ENCODE assay signal across 8 mouse cellular contexts in the genomic region with DNA sequence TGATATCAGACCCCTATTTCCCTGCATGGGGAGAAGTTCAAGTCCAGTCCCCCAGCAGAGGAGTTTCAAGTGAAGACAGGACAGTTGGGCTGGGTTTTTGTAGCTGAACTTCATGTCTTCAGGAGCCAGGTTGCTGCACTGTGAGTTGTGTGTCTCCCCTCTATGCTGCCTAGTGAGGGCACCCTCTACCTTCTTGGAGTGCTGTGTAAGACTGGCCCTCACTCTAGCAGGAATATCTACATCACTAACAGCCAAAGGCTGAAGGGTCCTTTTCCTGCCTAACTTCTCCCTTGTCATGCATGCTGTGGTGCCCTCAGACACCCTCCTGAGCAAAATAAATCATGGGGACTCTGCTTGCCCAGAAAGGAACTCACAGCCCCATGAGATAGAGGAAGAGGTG. TPM values are rescaled to one million over a fixed set of nuclear protein-coding genes. Genes with fewer than 3 reads are reported as not detected.
DNase-seq lines count a peak whose midpoint lies in the region; ATAC-seq and TF ChIP-seq lines count a peak whose summit lies in the region.

No protein-coding gene starts in this region.

- H3K9me3 ChIP-seq in hindbrain, embryonic 10.5 days, result no peaks in the 10 kb centered on the region
- no peaks in the 10 kb centered on the region for H3K9me3 ChIP-seq in hindbrain, embryonic 11.5 days (ENCODE audit: control insufficient read depth, low read length)
- no peaks in the 10 kb centered on the region for H3K9me3 ChIP-seq in hindbrain, embryonic 15.5 days

- peaks cover 7% of the 10 kb centered on the region; the same call in 1 of the 2 replicates for H3K36me3 ChIP-seq in hindbrain, embryonic 10.5 days
- H3K36me3 ChIP-seq in hindbrain, embryonic 11.5 days (ENCODE audit: control insufficient read depth, insufficient read depth, low read length), result no peaks in the 10 kb centered on the region
- H3K36me3 ChIP-seq in hindbrain, embryonic 15.5 days, result no peaks in the 10 kb centered on the region
- no peaks in the 10 kb centered on the region for H3K36me3 ChIP-seq in myocyte (ENCODE audit: control insufficient read depth, insufficient read depth)

- no peak overlapping the region for H3K9ac ChIP-seq in hindbrain, embryonic 11.5 days (ENCODE audit: low read depth, low read length)
- no peak overlapping the region for H3K9ac ChIP-seq in hindbrain, embryonic 15.5 days

- no peak for ATAC-seq in hindbrain, embryonic 11.5 days (ENCODE audit: low FRiP score)
- no peak for ATAC-seq in hindbrain, embryonic 15.5 days (ENCODE audit: low FRiP score, low read depth)
- no peak for ATAC-seq in cerebellum, adult (ENCODE audit: insufficient number of reproducible peaks, low FRiP score, low TSS enrichment)

- DNase-seq in hindbrain, embryonic 10.5 days (ENCODE audit: low spot score), result no peak
- DNase-seq in hindbrain, embryonic 11.5 days (ENCODE audit: low spot score), result no peak
- peak; percentile 50 for DNase-seq in MN1 (ENCODE audit: low spot score)
- DNase-seq in layer of hippocampus, adult 9-11 months, result no peak
- no peak for DNase-seq in cerebellum, adult 11-12 months

- H3K27ac ChIP-seq in hindbrain, embryonic 10.5 days, result peak overlapping the region; percentile 23; the same call in 1 of the 2 replicates
- no peak overlapping the region for H3K27ac ChIP-seq in hindbrain, embryonic 11.5 days (ENCODE audit: low read depth, low read length)
- H3K27ac ChIP-seq in hindbrain, embryonic 15.5 days (replicated peaks), result peak overlapping the region; percentile 91; the same call in 1 of the 2 replicates

- no peak overlapping the region for H3K4me2 ChIP-seq in hindbrain, embryonic 11.5 days (replicated peaks; ENCODE audit: low read depth, low read length)
- H3K4me2 ChIP-seq in hindbrain, embryonic 15.5 days, result peak overlapping the region; percentile 95
- H3K4me2 ChIP-seq in myocyte (ENCODE audit: low read depth), result peak overlapping the region; percentile 90

- TF ChIP-seq POLR2A in myocyte (IDR thresholded peaks at IDR 0.05; ENCODE audit: insufficient read length, low read depth), result peak; percentile 34

- H3K4me3 ChIP-seq in hindbrain, embryonic 10.5 days, result peak overlapping the region; percentile 93
- H3K4me3 ChIP-seq in hindbrain, embryonic 11.5 days (ENCODE audit: low read depth, low read length), result no peak overlapping the region
- H3K4me3 ChIP-seq in hindbrain, embryonic 15.5 days, result peak overlapping the region; percentile 75; the same call in 1 of the 2 replicates
- peak overlapping the region; percentile 92 for H3K4me3 ChIP-seq in myocyte

- H3K4me1 ChIP-seq in hindbrain, embryonic 10.5 days (replicated peaks), result peaks cover 29% of the 10 kb centered on the region
- no peaks in the 10 kb centered on the region; the same call in 1 of the 2 replicates for H3K4me1 ChIP-seq in hindbrain, embryonic 11.5 days (replicated peaks; ENCODE audit: control insufficient read depth, insufficient read depth, low read length)
- peaks cover 29% of the 10 kb centered on the region for H3K4me1 ChIP-seq in hindbrain, embryonic 15.5 days (replicated peaks)

- no peak overlapping the region for H3ac ChIP-seq in myocyte (ENCODE audit: control insufficient read depth, insufficient read length)

- H3K79me2 ChIP-seq in myocyte (ENCODE audit: control insufficient read depth, insufficient read depth), result peaks cover 12% of the 10 kb centered on the region

- H3K27me3 ChIP-seq in hindbrain, embryonic 10.5 days (ENCODE audit: insufficient read depth, poor library complexity, severe bottlenecking), result peaks cover 4% of the 10 kb centered on the region; the same call in 1 of the 2 replicates
- H3K27me3 ChIP-seq in hindbrain, embryonic 11.5 days (ENCODE audit: control insufficient read depth, insufficient read depth, low read length), result no peaks in the 10 kb centered on the region
- H3K27me3 ChIP-seq in hindbrain, embryonic 15.5 days, result no peaks in the 10 kb centered on the region
- peaks cover 4% of the 10 kb centered on the region for H3K27me3 ChIP-seq in myocyte (ENCODE audit: control insufficient read depth, insufficient read depth, insufficient read length)

TF ChIP-seq in myocyte, 11 proteins besides CTCF, POLR2A, EP300 and RAD21:
- no peak for TF ChIP-seq SRF (IDR thresholded peaks at IDR 0.05; ENCODE audit: control insufficient read depth, insufficient read length, low read depth)
- no peak for TF ChIP-seq MYOG (IDR thresholded peaks at IDR 0.05; ENCODE audit: control insufficient read depth in 1 of 3, insufficient read depth in 1 of 3, insufficient read length in 2 of 3, low read depth in 2 of 3)
- TF ChIP-seq MAX (IDR thresholded peaks at IDR 0.05; ENCODE audit: low read depth), result no peak
- no peak for TF ChIP-seq REST (IDR thresholded peaks at IDR 0.05; ENCODE audit: insufficient read depth, insufficient read length)
- no peak for TF ChIP-seq USF1 (IDR thresholded peaks at IDR 0.05; ENCODE audit: low read depth)
- TF ChIP-seq POLR2AphosphoS2 (IDR thresholded peaks at IDR 0.05; ENCODE audit: insufficient read length, low read depth), result no peak

RNA-seq across cellular contexts. Expression of a gene that starts 1.1 kb away (rescaled TPM):
- polyA plus RNA-seq in hindbrain, embryonic 10.5 days (2016; fragmentation: Nextera tagmentation; extraction: Ambion mirVana), result 35.6 and 36.3 TPM in 2 replicates
- polyA plus RNA-seq in hindbrain, embryonic 11.5 days (2014; fragmentation: Nextera tagmentation; extraction: Ambion mirVana), result 35.2 and 36.4 TPM in 2 replicates
- polyA plus RNA-seq in hindbrain, embryonic 15.5 days (2015; fragmentation: Nextera tagmentation; extraction: Ambion mirVana), result 31.1 and 31.5 TPM in 2 replicates
- 13.7 TPM for polyA plus RNA-seq in myocyte (2012; fragmentation: generic; extraction: Trizol)

RNA-seq across cellular contexts. Expression of a gene that starts 5.0 kb away (rescaled TPM):
- 8.5 and 8.6 TPM in 2 replicates for polyA plus RNA-seq in hindbrain, embryonic 10.5 days (2016; fragmentation: Nextera tagmentation; extraction: Ambion mirVana)
- polyA plus RNA-seq in hindbrain, embryonic 11.5 days (2014; fragmentation: Nextera tagmentation; extraction: Ambion mirVana), result 4.3 and 4.5 TPM in 2 replicates
- polyA plus RNA-seq in hindbrain, embryonic 15.5 days (2015; fragmentation: Nextera tagmentation; extraction: Ambion mirVana), result 15.1 and 16.2 TPM in 2 replicates
- 1.9 TPM for polyA plus RNA-seq in myocyte (2012; fragmentation: generic; extraction: Trizol)

RNA-seq across cellular contexts. Expression of a gene that starts 8.0 kb away (rescaled TPM):
- polyA plus RNA-seq in hindbrain, embryonic 10.5 days (2016; fragmentation: Nextera tagmentation; extraction: Ambion mirVana), result not detected in 2 replicates
- polyA plus RNA-seq in hindbrain, embryonic 11.5 days (2014; fragmentation: Nextera tagmentation; extraction: Ambion mirVana), result not detected in 2 replicates
- not detected in 2 replicates for polyA plus RNA-seq in hindbrain, embryonic 15.5 days (2015; fragmentation: Nextera tagmentation; extraction: Ambion mirVana)
- polyA plus RNA-seq in myocyte (2012; fragmentation: generic; extraction: Trizol), result not detected

RNA-seq across cellular contexts. Expression of a gene that starts 21.0 kb away (rescaled TPM):
- not detected in 2 replicates for polyA plus RNA-seq in hindbrain, embryonic 10.5 days (2016; fragmentation: Nextera tagmentation; extraction: Ambion mirVana)
- not detected in 2 replicates for polyA plus RNA-seq in hindbrain, embryonic 11.5 days (2014; fragmentation: Nextera tagmentation; extraction: Ambion mirVana)
- polyA plus RNA-seq in hindbrain, embryonic 15.5 days (2015; fragmentation: Nextera tagmentation; extraction: Ambion mirVana), result not detected in 2 replicates
- polyA plus RNA-seq in myocyte (2012; fragmentation: generic; extraction: Trizol), result not detected

RNA-seq across cellular contexts. Expression of a gene that starts 50.0 kb away (rescaled TPM):
- polyA plus RNA-seq in hindbrain, embryonic 10.5 days (2016; fragmentation: Nextera tagmentation; extraction: Ambion mirVana), result 23.5 and 24.7 TPM in 2 replicates
- 16.6 and 18.7 TPM in 2 replicates for polyA plus RNA-seq in hindbrain, embryonic 11.5 days (2014; fragmentation: Nextera tagmentation; extraction: Ambion mirVana)
- 29.4 and 32.2 TPM in 2 replicates for polyA plus RNA-seq in hindbrain, embryonic 15.5 days (2015; fragmentation: Nextera tagmentation; extraction: Ambion mirVana)
- polyA plus RNA-seq in myocyte (2012; fragmentation: generic; extraction: Trizol), result 22.9 TPM
